Mouse (Mus musculus) common myeloid progenitor, adult 5-6 weeks (primary cell): ENCODE results near the gene Maml3. TPM values are rescaled to one million over a fixed set of nuclear protein-coding genes. Genes with fewer than 3 reads are reported as not detected.
A peak's percentile ranks its signal among the peaks of the same experiment; 100 is the strongest.

Experiments
- ATAC-seq: replicated peaks from 2 replicates; pipeline ENCODE4 v1.8.0; 2016; ENCODE audit warnings: low read depth, mild to moderate bottlenecking, moderate TSS enrichment, inconsistent platforms; ENCODE audit not compliant: poor library complexity, severe bottlenecking
- total RNA-seq: library from RNA; stranded (forward); fragments of 200-1000, 187-1606 nt; gene quantifications from 2 replicates; pipeline ENCODE4 v1.2.3, GENCODE M21; 2017

Maml3 gene
- total RNA-seq, 1 experiment from 2014 or later, result 15.5 TPM

DNA sequence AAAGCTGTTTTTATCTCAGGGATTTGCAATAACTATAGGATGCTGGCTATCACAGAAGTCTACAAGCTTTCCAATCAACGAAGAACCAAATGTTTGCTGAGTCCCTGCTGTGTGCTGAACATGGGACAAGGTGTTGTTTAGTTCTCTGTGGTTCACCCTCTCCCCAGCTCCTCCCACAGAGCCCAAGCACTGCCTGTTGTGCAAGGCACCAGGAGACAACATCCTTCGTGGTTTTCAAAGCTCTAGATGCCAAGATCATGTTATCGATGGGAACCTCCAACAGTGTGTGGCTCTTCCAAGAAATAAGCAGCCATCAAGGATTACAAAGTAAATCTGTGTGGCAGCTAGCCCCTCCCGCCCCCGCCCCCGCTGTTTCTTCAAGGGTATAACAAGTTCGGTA, 374.2 kb downstream of the Maml3 start:
- ATAC-seq, result no peak

DNA sequence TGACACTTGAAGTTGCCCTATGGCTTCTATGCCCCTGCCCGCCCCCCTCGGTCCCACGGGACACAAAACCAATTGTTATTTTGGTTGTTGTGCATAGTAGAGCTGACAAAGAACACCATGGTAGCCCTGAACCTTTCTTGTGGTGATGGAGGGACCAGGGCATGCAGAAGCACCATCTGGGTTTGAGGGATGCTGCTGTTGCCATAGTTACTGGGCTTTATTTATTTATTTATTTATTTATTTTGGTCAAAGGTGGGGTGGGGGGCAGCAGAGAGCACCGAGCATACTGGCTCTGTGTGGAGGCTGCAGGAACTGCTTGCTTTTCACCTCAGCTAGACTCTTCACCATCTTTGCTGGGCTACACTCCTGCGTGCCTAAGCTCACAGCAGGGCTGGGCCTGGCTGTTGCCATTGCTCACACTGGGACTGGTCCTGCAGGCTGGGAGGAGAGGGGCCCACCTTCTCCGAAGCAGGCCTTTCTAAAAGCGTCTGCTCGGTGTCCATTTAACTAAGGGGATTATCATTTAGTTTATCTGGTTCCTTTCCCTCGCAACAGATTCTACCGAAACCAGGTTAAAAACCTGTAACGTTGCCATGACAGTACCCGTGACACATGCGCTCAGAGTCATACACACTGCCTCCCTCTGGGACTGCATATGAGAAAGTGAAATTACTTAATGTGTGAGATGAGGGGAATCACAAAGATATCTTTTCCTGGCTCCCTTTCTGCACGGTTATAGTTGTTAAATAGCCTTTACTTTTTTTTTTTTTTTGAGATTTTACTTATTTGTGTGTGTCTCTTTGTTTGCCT, 375.6 kb downstream of the Maml3 start:
- peak; percentile 12; the same call in 1 of the 2 replicates for ATAC-seq

DNA sequence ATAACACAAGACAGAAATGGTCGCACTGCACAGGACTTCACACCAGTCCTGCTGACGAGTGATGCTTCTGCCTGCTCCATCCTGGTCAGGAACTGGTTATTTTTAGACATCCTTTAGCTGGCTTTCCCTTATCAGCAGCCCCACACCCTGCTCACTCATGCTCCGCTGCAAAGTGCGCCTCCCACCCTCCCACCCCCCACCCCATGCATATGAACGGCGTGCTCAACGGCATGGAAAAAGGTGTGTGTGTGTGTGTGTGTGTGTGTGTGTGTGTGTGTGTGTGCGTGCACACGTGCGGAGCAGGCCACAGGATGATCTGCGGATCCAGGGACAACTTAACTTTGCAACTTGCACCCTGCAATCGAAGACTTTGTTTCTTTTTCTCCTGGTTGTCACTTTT, 376.4 kb downstream of the Maml3 start:
- peak; percentile 65 for ATAC-seq

GRCm38 (mm10) chr3:51727968-51728367, 376.9 kb downstream of the Maml3 start:
- ATAC-seq, result peak; percentile 42

GRCm38 (mm10) chr3:51727487-51727886, 377.4 kb downstream of the Maml3 start:
- ATAC-seq, result no peak; the same call in 1 of the 2 replicates

DNA sequence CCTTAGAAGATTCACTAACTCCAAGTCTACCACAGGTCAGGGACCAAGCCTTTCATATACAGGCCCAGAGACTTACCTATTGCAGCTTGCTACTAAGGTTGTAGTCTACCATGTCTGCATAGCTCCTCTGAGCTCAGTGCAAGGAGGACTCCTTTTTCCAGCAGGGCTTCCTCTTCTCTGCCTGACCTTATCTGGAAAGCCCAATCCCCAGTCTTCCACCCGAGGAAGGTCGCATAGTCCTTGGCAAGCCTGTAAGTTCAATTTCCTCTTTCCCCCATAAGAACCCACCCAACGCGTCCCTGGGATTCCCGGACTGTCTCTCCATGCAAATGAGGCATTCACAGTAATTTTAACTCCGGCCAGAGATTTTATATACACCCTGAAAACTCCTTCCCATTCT, 378.6 kb downstream of the Maml3 start:
- no peak for ATAC-seq

GRCm38 (mm10) chr3:51719982-51720381, 384.9 kb downstream of the Maml3 start:
- no peak for ATAC-seq

DNA sequence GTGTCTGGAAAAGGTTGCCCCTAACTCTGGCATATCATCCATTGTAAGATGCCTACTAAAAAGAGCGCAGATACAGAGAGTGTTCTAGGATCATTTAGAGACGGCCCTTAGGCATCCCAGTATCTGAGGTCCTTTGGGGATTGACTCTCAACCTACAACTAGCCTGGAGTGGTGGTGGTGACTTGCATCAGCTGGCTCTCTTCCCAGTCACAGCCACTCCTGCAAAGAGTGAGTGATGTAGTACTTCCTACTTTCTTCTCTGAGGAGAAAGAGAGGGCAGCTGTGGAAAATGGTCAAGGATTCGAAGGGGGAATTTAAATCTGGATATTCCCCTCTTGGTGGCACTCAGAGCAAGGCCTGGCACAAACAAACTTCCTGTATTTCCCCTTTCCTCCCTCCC, 385.5 kb downstream of the Maml3 start:
- ATAC-seq, result no peak

DNA sequence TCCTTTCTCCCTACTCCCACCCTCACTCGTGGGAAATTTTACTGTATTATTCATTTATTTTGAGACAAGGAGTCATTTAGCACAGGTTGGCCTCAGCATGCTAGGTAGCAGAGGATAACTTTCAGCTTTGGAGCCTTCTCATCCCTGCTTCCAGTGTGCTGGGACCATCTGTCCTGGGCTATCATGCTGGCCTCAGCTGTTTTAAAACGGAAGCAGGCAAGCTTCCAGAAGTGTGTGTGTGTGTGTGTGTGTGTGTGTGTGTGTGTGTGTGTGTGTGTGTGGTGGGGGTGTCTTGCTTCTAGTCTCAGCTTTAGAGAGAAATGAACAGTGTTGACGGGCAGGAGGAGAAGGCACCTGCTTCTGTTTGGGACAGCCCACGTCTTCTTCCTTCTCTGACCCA, 387.0 kb downstream of the Maml3 start:
- ATAC-seq, result no peak

DNA sequence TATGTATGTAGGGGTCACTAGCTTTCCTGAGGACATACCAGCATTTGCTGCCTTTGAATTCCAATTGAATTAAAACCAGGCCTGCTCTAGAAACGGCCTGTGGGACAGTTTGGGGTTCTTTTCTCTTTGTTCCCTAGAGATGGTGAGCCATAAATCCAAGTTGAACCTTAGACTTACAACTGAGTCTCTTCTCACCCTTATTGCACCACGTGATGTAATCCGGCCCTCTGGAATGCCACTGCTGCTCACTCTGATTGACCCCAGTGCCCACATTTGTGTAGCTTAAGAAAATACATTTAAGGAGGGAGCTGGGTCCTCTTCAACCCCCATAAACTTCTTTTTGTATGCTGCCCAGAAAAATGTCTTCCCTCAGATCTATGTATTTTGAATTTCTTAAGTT, 387.4 kb downstream of the Maml3 start:
- ATAC-seq, result no peak

DNA sequence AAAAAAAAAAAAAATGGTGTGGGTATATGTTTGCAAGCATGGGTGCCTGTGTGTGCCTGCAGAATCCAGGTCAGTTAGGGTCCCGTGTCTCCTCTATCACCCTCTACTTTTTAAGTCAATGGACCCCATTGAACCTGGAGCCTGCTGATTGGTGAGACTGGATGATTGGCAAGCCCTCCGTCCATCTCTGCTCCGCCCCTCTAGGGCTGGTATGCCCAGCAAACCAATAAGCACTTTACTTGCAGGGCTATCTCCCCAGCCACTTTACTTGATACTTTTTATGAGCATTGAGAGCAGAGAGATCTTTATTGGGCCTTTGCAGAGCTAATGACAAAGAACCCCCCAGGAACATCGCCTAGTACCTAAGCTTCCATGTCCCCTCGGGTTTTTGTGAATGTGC, 390.4 kb downstream of the Maml3 start:
- ATAC-seq, result no peak

- no peak for ATAC-seq
These were observed 391.6 kb downstream of the Maml3 start for GRCm38 (mm10) chr3:51713233-51713632.

GRCm38 (mm10) chr3:51712382-51712781, 392.5 kb downstream of the Maml3 start:
- ATAC-seq, result peak; percentile 56

- ATAC-seq, result peak; percentile 17
These were observed 396.0 kb downstream of the Maml3 start for GRCm38 (mm10) chr3:51708746-51709411.

- ATAC-seq, result no peak
These were observed 396.5 kb downstream of the Maml3 start for GRCm38 (mm10) chr3:51708375-51708745.

- ATAC-seq, result no peak
These were observed 399.7 kb downstream of the Maml3 start for GRCm38 (mm10) chr3:51705220-51705619.

DNA sequence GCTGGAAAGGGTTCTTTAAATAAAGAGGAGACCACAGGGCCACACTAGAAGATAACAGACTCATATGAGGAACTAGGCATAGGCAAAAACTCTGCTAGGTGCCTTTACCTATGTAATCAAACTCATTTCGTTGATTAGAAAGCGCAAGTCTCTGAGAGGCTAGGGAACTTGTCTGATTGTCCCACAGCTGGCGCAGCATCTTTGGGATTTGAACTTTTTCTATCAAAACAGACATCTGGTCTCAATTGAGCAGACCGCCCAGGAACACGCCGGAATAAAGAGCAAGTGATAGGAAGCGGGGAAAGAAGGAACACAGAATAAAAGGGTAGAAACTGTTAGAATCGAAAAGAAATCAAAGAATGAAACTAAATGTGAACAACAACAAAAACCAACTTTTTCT, 401.4 kb downstream of the Maml3 start:
- ATAC-seq, result no peak

DNA sequence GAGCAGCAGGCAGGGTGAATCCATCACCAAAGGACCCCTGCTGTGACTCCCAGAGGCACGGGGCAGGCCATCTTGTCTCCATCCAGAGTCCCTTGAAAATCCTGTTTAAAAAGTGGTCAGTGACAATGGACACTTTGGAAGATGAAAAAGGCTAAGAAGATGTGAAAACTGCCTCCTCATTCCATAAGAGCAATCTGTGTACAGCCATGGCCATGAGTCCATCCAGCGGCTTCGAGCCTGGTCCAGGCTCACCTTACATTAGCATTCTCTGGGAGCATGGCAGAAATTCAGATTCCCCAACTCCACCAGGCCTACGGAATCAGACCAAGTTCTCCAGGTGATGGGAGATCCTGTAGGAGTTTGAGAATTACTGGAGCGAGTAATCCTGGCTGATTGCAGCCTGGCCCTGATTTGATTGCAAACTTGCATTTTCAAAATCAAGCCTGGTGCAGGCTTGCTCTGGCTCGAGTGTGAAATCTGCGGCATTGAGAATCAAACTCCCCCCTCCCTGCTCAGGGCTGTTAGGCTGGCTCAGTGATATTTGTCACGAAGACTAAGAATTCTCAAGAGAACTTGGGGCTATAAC, 402.1 kb downstream of the Maml3 start:
- no peak for ATAC-seq

- peak; percentile 37; the same call in 1 of the 2 replicates for ATAC-seq
These were observed 402.9 kb downstream of the Maml3 start for GRCm38 (mm10) chr3:51701950-51702349.

DNA sequence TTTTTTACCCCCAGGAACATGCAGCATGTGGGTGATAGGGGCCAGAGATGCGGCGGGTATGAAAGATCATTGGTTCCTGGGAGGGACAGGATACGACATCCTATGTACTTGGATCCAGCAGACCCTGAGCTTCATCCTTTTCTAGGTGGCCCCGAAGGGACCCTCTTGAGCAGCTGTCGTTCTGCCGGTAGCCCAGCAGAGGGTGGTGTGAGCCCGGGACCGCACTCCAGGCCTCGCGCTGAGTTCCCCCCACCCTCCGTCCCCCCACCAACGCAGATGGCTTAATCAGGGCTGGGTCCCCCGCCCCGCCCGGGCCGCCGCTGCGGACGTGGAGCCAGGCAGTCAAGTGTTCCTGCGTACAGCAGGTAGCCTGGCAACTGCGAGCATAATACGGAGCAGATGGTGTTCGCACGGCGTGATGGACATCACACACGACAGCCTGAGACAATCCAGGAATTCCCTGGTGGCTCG, 403.6 kb downstream of the Maml3 start:
- ATAC-seq, result peak; percentile 83

DNA sequence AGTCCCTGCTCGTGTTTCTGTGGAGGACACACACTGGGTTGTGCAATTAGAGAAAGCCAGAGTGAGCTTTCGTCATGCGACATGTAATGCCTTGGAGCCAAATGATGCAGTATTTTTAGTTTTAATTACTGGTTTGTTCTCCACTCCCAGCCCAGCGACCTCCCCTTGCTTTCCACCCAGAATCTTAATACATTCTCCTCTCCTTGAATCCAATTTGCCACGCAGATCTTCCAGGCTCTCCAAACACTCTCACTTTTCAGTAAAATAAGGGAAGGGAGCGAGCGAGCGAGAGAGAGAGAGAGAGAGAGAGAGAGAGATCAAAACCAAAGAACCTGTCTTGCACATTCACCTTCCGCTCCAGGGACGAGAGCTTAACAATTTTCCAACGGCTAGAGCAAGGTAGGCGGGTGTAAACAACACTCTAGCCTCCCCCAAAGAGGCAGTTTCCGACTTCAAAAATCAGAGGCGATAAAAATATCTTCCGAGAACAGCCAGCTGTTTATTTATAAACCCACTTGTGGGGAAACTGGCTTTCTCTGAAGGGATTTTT, 404.1 kb downstream of the Maml3 start:
- ATAC-seq, result no peak; the same call in 1 of the 2 replicates
